Mouse (Mus musculus) Muller cell, postnatal 12 days (primary cell): ENCODE measurements around the gene Cacna1i.
A peak's percentile ranks its signal among the peaks of the same experiment; 100 is the strongest.

Experiments used
- DNase-seq: peaks from one replicate; pipeline ENCODE4 v3.0.0-alpha.2; 2015; ENCODE audit errors: inconsistent ontology term

Cacna1i gene

GRCm38 (mm10) chr15:80401387-80401898, 114.4 kb downstream of the Cacna1i start:
- peak; percentile 63 for DNase-seq

- no peak for DNase-seq
Observed at GRCm38 (mm10) chr15:80401980-80402379, 114.9 kb downstream of the Cacna1i start.

GRCm38 (mm10) chr15:80407873-80408272, 120.8 kb downstream of the Cacna1i start:
- DNase-seq: peak; percentile 71

GRCm38 (mm10) chr15:80410661-80411060, 123.6 kb downstream of the Cacna1i start:
- no peak for DNase-seq

- DNase-seq: no peak
Observed at GRCm38 (mm10) chr15:80413070-80413469, 126.0 kb downstream of the Cacna1i start.

- peak; percentile 66 for DNase-seq
Observed at GRCm38 (mm10) chr15:80413988-80414721, 127.1 kb downstream of the Cacna1i start.

GRCm38 (mm10) chr15:80415132-80415531, 128.1 kb downstream of the Cacna1i start:
- no peak for DNase-seq

GRCm38 (mm10) chr15:80417066-80417465, 130.0 kb downstream of the Cacna1i start:
- DNase-seq: no peak

- DNase-seq: no peak
Observed at GRCm38 (mm10) chr15:80418146-80418545, 131.1 kb downstream of the Cacna1i start.

- no peak for DNase-seq
Observed at GRCm38 (mm10) chr15:80430324-80430723, 143.3 kb downstream of the Cacna1i start.

GRCm38 (mm10) chr15:80436961-80437360, 149.9 kb downstream of the Cacna1i start:
- DNase-seq: peak; percentile 71

GRCm38 (mm10) chr15:80437996-80438395, 151.0 kb downstream of the Cacna1i start:
- DNase-seq: no peak

GRCm38 (mm10) chr15:80438423-80438822, 151.4 kb downstream of the Cacna1i start:
- DNase-seq: peak; percentile 87

GRCm38 (mm10) chr15:80440195-80440594, 153.2 kb downstream of the Cacna1i start:
- DNase-seq: no peak

GRCm38 (mm10) chr15:80445956-80446687, 159.1 kb downstream of the Cacna1i start:
- DNase-seq: no peak
